Mouse (Mus musculus) yolk sac, embryonic 10.5 days (tissue): Measurements from ENCODE around the gene Ephb2.
A peak's percentile ranks its signal among the peaks of the same experiment; 100 is the strongest.

Experiments used
- DNase-seq: peaks from one replicate; pipeline ENCODE4 v3.0.0-alpha.2; 2017; ENCODE audit warnings: low spot score

The Ephb2 gene

DNA sequence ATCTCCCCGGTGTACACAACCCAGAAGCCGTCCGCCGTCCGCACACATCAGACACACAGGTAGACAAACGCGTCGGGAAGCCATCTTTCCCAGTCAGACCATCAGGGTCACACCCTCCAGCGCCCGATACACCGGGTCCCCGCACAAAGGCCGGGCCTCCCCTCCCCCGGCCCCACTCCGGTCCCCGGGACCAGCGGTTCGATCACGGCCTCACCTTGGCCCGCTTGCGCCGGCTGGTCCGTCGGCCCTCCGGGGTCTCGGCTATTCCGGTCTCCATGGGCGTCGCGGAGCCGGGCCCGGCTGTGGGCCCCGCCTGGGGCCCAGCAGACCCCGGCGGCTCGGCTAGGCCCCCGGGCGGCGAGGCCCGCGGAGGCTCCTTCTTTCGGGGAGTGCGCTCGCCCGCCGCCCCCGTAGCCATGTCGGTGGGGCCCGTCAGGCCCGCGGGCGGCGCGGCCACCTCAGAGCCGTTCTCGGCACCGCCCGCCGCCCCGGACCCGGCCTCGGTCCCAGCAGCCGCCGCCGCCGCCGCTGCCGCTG, 233.7 kb downstream of the Ephb2 start:
- DNase-seq: peak; percentile 62

DNA sequence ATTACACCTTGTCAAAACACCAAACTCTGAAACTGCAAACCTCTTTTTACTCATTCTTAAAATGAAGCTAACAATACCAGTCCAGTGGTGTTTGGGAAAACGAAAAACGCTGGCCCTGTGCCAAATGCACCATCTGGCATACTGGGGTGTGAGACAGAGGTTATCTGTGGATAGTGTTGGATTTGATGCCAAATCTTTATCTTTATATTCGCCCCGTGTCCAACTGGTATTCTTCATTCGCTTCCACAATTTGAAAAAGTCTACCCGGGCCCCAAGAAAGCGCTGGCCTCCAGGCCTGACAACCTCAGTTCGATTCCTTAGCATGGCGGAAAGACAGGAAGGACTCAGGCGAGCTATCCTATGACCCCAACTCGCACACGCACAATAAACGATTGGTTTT, 234.3 kb downstream of the Ephb2 start:
- DNase-seq: peak; percentile 32

DNA sequence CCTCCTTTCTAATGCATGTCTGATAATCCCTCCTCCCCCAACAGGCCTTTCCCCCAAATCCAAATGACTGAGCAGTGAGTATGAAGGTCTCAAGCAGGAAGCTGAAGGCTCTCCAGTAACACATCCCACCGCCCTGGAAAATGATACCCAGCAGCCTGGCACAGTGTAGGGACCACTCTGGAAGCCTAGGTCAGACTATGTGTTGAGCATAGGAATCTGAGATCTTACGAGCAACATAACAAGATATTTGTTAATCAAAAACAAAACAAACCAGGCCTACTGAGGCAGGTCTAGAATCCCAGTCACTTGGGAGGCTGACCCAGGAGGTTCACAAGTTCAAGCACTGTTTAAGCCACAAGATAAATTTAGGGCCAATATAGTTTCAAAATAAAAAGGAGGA, 235.3 kb downstream of the Ephb2 start:
- DNase-seq: no peak

DNA sequence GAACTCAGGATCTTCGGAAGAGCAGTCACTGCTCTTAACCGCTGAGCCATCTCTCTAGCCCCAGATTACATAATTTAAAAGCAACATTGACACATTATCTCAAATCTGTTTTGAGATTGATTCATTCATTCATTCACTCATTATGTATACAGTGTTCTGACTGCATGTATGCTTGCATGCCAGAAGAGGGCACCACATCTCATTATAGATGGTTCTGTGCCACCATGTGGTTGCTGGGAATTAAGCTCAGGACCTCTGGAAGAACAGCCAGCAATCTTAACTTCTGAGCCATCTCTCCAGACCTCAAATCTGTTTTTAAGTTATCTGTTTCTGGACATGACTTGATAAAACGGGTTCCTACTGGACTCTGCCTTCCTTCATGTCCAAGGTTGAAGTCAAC, 235.9 kb downstream of the Ephb2 start:
- DNase-seq: no peak

DNA sequence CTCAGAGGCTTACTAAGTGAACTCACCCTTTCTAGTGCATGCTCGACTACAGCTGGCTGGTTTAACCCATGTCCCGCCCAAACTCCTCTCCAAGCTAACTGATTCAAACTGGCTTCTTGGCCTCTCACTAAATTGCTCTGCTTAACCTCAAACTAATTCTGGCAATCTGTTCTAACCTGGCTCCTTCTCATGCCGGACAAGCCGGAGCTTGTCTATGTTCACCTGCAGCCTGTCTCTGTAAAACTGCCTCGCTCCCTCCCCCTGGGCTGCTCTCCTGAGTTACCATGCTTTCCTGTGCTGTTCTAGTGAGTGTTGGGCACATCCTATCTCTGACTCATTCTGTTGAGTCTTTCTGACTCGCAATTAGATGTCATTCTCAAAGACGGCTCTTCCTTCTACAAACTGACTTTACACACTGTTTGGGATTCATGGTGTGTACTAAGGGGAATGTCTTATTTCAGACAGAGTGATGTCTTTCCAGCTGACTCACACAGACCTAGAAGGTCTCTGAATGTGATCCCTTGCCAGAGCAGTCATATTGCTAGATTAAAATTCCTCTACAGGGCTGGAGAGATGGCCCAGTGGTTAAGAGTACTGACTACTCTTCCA, 237.4 kb downstream of the Ephb2 start:
- no peak for DNase-seq
